Mouse (Mus musculus): ENCODE data around the gene Atp11c.

DNA sequence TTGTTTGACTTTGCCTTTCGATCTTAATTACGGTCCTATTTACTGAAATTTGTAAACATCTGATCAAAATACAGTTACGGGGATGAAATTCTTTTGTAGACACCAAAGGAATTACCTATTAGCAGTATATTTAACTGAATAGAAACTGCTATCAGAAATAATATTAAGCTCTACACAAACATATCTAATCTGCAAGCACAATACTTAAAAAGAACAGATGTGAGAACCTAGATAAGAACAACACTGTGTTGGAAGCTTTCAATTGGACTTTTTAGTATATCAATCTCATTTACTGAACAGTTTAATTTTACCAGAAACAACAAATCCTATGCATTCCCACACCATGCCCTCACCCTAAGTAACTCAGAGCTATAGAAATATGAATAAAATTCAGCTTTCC is 262.8 kb downstream of the Atp11c start:
- TF ChIP-seq CTCF (IDR thresholded peaks at IDR 0.05; ENCODE audit: control insufficient read depth, insufficient read depth, low read length) (no peak), POLR2A (IDR thresholded peaks at IDR 0.05; ENCODE audit: borderline replicate concordance, control insufficient read depth, low read depth, low read length) (no peak)
